Mouse (Mus musculus): ENCODE data around the gene Cspg4. TPM values are rescaled to one million over a fixed set of nuclear protein-coding genes. Genes with fewer than 3 reads are reported as not detected.

The Cspg4 gene
- 1 to 10 TPM in 1 of 26 experiments, under 1 TPM in 3, not detected in 22; 0.16 to 1.6 (median 0.36) TPM for total RNA-seq (2018; cell fraction: chromatin; rRNA removed)
- total RNA-seq (2018; cell fraction: cytosol; rRNA removed): under 1 TPM in 5 of 26 experiments, not detected in 21; 0.03 to 0.09 (median 0.05) TPM
- under 1 TPM in 4 of 26 experiments, not detected in 22; 0.06 to 0.44 (median 0.15) TPM for total RNA-seq (2018; cell fraction: nucleus; rRNA removed)
- 0.14 TPM in 1 of 3 replicates, not detected in the others for polyA plus RNA-seq (2018)

GRCm38 (mm10) chr9:56864832-56865231 is at the start of gene Cspg4:
TSS of gene Cspg4 (plus strand) at chr9:56865033.
- Histone ChIP-seq H3K79me2 (ENCODE audit: inconsistent target) (no peaks in the 10 kb centered on the region), H3K27ac (no peak within 1 kb of the TSS), H3K4me3 (ENCODE audit: inconsistent target) (no peak within 1 kb of the TSS), H3K36me3 (ENCODE audit: inconsistent target) (no peaks in the 10 kb centered on the region)
- WGBS (ENCODE audit: missing documents): 30% methylated on average over 24 of the region's 24 CpGs

- WGBS (ENCODE audit: missing documents): 0% methylated on average over 3 of the region's 3 CpGs
- Histone ChIP-seq H3K79me2 (ENCODE audit: inconsistent target) (no peaks in the 10 kb centered on the region), H3K27ac (no peak overlapping the region), H3K36me3 (ENCODE audit: inconsistent target) (no peaks in the 10 kb centered on the region), H3K4me3 (ENCODE audit: inconsistent target) (no peak overlapping the region)
These were observed 39.9 kb upstream of the Cspg4 start for GRCm38 (mm10) chr9:56824900-56825299.

GRCm38 (mm10) chr9:56825476-56826213 is 39.2 kb upstream of the Cspg4 start:
- 24% methylated on average over 21 of the region's 21 CpGs for WGBS (ENCODE audit: missing documents)
- Histone ChIP-seq H3K27ac (no peak overlapping the region), H3K79me2 (ENCODE audit: inconsistent target) (no peaks in the 10 kb centered on the region), H3K36me3 (ENCODE audit: inconsistent target) (no peaks in the 10 kb centered on the region), H3K4me3 (ENCODE audit: inconsistent target) (no peak overlapping the region)

GRCm38 (mm10) chr9:56828146-56828545 is 36.7 kb upstream of the Cspg4 start:
- no peaks in the 10 kb centered on the region for H3K79me2 ChIP-seq (ENCODE audit: inconsistent target)
- 54% methylated on average over 9 of the region's 9 CpGs for WGBS (ENCODE audit: missing documents)
- no peaks in the 10 kb centered on the region for H3K36me3 ChIP-seq (ENCODE audit: inconsistent target)
- H3K4me3 ChIP-seq (ENCODE audit: inconsistent target): no peak overlapping the region
- no peak overlapping the region for H3K27ac ChIP-seq

GRCm38 (mm10) chr9:56828841-56829240 is 36.0 kb upstream of the Cspg4 start:
- H3K36me3 ChIP-seq (ENCODE audit: inconsistent target): no peaks in the 10 kb centered on the region
- no peaks in the 10 kb centered on the region for H3K79me2 ChIP-seq (ENCODE audit: inconsistent target)
- H3K27ac ChIP-seq: no peak overlapping the region
- WGBS (ENCODE audit: missing documents): 72% methylated on average over 6 of the region's 6 CpGs
- H3K4me3 ChIP-seq (ENCODE audit: inconsistent target): no peak overlapping the region

GRCm38 (mm10) chr9:56830162-56830561 is 34.7 kb upstream of the Cspg4 start:
- WGBS (ENCODE audit: missing documents): 70% methylated on average over 4 of the region's 4 CpGs

GRCm38 (mm10) chr9:56831904-56832303 is 32.9 kb upstream of the Cspg4 start:
- H3K27ac ChIP-seq: no peak overlapping the region
- no peak overlapping the region for H3K4me3 ChIP-seq (ENCODE audit: inconsistent target)
- 78% methylated on average over 3 of the region's 3 CpGs for WGBS (ENCODE audit: missing documents)
- no peaks in the 10 kb centered on the region for H3K79me2 ChIP-seq (ENCODE audit: inconsistent target)
- no peaks in the 10 kb centered on the region for H3K36me3 ChIP-seq (ENCODE audit: inconsistent target)

More at GRCm38 (mm10) chr9:56830162-56830561, 34.7 kb upstream of the Cspg4 start:
- no peaks in the 10 kb centered on the region for H3K79me2 ChIP-seq (ENCODE audit: inconsistent target)
- no peak overlapping the region for H3K4me3 ChIP-seq (ENCODE audit: inconsistent target)
- H3K36me3 ChIP-seq (ENCODE audit: inconsistent target): no peaks in the 10 kb centered on the region
- H3K27ac ChIP-seq: no peak overlapping the region

GRCm38 (mm10) chr9:56832900-56833299 is 31.9 kb upstream of the Cspg4 start:
- Histone ChIP-seq H3K79me2 (ENCODE audit: inconsistent target) (no peaks in the 10 kb centered on the region), H3K27ac (no peak overlapping the region), H3K4me3 (ENCODE audit: inconsistent target) (no peak overlapping the region), H3K36me3 (ENCODE audit: inconsistent target) (no peaks in the 10 kb centered on the region)
- 19% methylated on average over 6 of the region's 6 CpGs for WGBS (ENCODE audit: missing documents)

- WGBS (ENCODE audit: missing documents): 77% methylated on average over 5 of the region's 5 CpGs
- Histone ChIP-seq H3K27ac (no peak overlapping the region), H3K36me3 (ENCODE audit: inconsistent target) (no peaks in the 10 kb centered on the region), H3K4me3 (ENCODE audit: inconsistent target) (no peak overlapping the region), H3K79me2 (ENCODE audit: inconsistent target) (no peaks in the 10 kb centered on the region)
These were observed 29.7 kb upstream of the Cspg4 start for GRCm38 (mm10) chr9:56835152-56835551.

- Histone ChIP-seq H3K36me3 (ENCODE audit: inconsistent target) (no peaks in the 10 kb centered on the region), H3K79me2 (ENCODE audit: inconsistent target) (no peaks in the 10 kb centered on the region), H3K27ac (no peak overlapping the region), H3K4me3 (ENCODE audit: inconsistent target) (no peak overlapping the region)
- 85% methylated on average over 5 of the region's 5 CpGs for WGBS (ENCODE audit: missing documents)
These were observed 24.1 kb upstream of the Cspg4 start for GRCm38 (mm10) chr9:56840721-56841120.

GRCm38 (mm10) chr9:56841864-56842263 is 23.0 kb upstream of the Cspg4 start:
- H3K4me3 ChIP-seq (ENCODE audit: inconsistent target): no peak overlapping the region
- no peaks in the 10 kb centered on the region for H3K36me3 ChIP-seq (ENCODE audit: inconsistent target)
- no peak overlapping the region for H3K27ac ChIP-seq
- H3K79me2 ChIP-seq (ENCODE audit: inconsistent target): no peaks in the 10 kb centered on the region

- 32% methylated on average over 3 of the region's 3 CpGs for WGBS (ENCODE audit: missing documents)
- no peak overlapping the region for H3K4me3 ChIP-seq (ENCODE audit: inconsistent target)
- H3K36me3 ChIP-seq (ENCODE audit: inconsistent target): no peaks in the 10 kb centered on the region
These were observed 22.5 kb upstream of the Cspg4 start for GRCm38 (mm10) chr9:56842303-56842719.

GRCm38 (mm10) chr9:56843679-56844188 is 21.1 kb upstream of the Cspg4 start:
- Histone ChIP-seq H3K27ac (no peak overlapping the region), H3K4me3 (ENCODE audit: inconsistent target) (no peak overlapping the region), H3K36me3 (ENCODE audit: inconsistent target) (no peaks in the 10 kb centered on the region), H3K79me2 (ENCODE audit: inconsistent target) (no peaks in the 10 kb centered on the region)
- WGBS (ENCODE audit: missing documents): 44% methylated on average over 7 of the region's 7 CpGs

More at GRCm38 (mm10) chr9:56842303-56842719, 22.5 kb upstream of the Cspg4 start:
- Histone ChIP-seq H3K79me2 (ENCODE audit: inconsistent target) (no peaks in the 10 kb centered on the region), H3K27ac (no peak overlapping the region)

- 80% methylated on average over 8 of the region's 8 CpGs for WGBS (ENCODE audit: missing documents)
- no peaks in the 10 kb centered on the region for H3K36me3 ChIP-seq (ENCODE audit: inconsistent target)
- no peak overlapping the region for H3K4me3 ChIP-seq (ENCODE audit: inconsistent target)
- no peaks in the 10 kb centered on the region for H3K79me2 ChIP-seq (ENCODE audit: inconsistent target)
- no peak overlapping the region for H3K27ac ChIP-seq
These were observed 20.2 kb upstream of the Cspg4 start for GRCm38 (mm10) chr9:56844644-56845043.

GRCm38 (mm10) chr9:56847523-56847922 is 17.3 kb upstream of the Cspg4 start:
- Histone ChIP-seq H3K79me2 (ENCODE audit: inconsistent target) (no peaks in the 10 kb centered on the region), H3K36me3 (ENCODE audit: inconsistent target) (no peaks in the 10 kb centered on the region), H3K4me3 (ENCODE audit: inconsistent target) (no peak overlapping the region), H3K27ac (no peak overlapping the region)
- WGBS (ENCODE audit: missing documents): 25% methylated on average over 3 of the region's 3 CpGs
